Mouse (Mus musculus) ES-Bruce4 (cell line): ENCODE data around the gene Capg.

Experiments
- CTCF ChIP-seq: IDR thresholded peaks from one replicate; pipeline ENCODE4 v1.8.1; 2011; ENCODE audit warnings: low read depth, low read length
- POLR2A ChIP-seq: IDR thresholded peaks from one replicate; pipeline ENCODE4 v1.8.1; 2011; ENCODE audit warnings: low read length; ENCODE audit not compliant: insufficient read depth

- TF ChIP-seq CTCF (no peak), POLR2A (no peak)
Measured at GRCm38 (mm10) chr6:72510686-72511421, 33.3 kb upstream of the Capg start.
